Mouse (Mus musculus): Measurements from ENCODE around the gene Chrna1.

The Chrna1 gene

GRCm38 (mm10) chr2:73591246-73591645, 11.1 kb upstream of the Chrna1 start:
- no peak for DNase-seq (ENCODE audit: low read depth, low spot score)

DNA sequence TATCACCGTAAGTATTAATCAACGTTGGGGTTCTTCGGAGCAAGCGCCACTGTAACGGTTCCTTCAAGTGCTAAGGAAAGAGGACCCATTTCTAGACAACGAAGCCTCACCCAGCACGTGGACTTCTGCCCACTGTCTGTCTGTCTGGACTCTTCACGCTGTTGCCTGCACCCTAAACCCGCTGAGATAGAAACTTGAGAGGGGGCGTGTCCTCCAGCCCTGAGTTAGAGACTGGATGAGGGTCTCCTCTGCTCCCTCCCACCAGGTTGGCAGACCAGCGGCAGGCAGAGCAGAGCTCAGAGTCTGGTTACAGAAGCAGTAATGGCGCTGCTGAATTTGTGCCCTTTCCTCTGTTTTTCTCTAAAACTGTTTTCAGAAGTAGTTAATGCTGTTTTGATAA, 10.0 kb upstream of the Chrna1 start:
- DNase-seq (ENCODE audit: low read depth, low spot score): peak; percentile 63

DNA sequence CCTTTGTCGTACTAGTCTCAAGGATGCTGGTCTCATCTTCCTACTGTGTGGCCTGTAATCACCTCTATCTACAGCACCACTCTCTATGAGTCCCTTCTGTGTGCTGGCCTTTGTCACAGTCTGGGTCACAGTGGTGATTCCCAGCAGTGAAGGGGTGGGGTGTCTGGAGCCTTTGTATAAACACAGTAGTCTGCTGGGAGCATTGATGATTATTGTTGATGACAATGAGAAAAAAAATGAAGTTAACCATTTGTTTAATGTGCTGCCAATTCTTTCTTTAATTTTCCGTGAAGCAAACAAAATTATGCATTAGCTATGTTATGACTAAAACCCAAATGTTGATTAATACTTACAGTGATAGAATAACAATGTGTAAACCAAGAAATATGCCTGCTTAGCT, 8.8 kb upstream of the Chrna1 start:
- no peak for DNase-seq (ENCODE audit: low read depth, low spot score)

DNA sequence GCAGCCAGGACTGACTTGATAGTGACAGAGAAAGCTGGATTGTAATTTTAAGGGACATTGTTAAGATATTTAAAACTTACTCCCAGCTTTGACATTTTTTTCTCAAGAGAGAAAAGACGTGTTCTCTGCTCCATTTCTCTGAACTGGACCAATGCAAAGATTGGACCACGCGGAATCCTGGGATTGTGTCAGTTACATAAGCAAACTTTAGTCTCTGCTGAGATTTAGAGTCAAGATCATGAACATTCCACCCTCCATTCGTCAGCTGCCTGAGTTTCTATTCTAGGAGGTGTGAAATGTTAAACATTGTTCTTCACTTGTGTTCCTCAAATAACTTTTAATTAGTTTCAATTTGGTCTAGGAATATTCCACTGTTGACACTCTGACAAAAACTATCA, 7.0 kb upstream of the Chrna1 start:
- no peak for DNase-seq (ENCODE audit: low read depth, low spot score)

- DNase-seq (ENCODE audit: low read depth, low spot score): no peak
Measured at GRCm38 (mm10) chr2:73586392-73587108, 6.4 kb upstream of the Chrna1 start.

DNA sequence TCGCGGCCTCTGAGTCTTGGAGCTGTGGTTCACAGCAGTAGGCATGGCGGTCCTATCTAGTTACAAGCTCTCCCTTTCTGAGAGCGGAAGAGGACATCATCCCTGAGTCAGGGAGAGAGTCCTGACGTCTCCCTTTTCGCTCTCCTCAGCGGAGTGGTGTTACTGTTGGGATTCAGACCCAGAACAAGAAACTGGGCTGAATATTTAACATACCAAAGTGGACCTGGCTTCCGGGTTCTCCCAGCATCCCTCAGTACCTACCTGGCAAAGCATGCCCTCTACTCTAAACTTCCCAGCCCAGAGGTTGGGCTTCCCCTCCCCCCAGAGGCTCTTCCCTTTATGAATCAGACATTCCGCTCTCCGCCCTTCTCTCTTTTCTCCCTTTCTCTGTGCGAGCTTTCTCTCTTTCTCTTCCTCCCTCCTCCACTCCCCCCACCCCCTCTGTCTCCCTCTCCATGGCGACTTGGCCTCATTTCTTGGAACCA, 5.3 kb upstream of the Chrna1 start:
- no peak for DNase-seq (ENCODE audit: low read depth, low spot score)

- peak; percentile 84 for DNase-seq (ENCODE audit: low read depth, low spot score)
Measured at GRCm38 (mm10) chr2:73584645-73585346, 4.7 kb upstream of the Chrna1 start.

DNA sequence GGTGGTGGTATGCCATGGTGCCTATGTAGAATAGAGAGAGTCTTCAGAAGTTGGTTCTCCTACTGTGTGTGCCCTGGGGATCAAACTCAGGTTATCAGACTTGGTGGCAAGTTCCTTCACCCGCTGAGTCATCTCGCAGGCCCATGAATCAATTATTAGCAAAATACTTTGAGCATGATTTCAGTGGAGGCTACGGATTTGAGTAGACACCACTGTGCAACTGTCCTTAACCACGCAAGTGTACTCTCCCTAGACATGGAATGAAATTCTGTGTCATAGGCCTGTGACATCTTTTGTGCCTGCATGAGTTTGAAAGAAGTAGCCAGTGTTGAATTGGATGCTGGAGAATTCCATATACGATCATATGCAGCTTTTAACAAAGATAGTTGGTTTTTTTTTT, 582 bp upstream of the Chrna1 start:
- no peak for DNase-seq (ENCODE audit: low read depth, low spot score)

GRCm38 (mm10) chr2:73579168-73579567, 970 bp downstream of the Chrna1 start:
- DNase-seq (ENCODE audit: low read depth, low spot score): no peak

DNA sequence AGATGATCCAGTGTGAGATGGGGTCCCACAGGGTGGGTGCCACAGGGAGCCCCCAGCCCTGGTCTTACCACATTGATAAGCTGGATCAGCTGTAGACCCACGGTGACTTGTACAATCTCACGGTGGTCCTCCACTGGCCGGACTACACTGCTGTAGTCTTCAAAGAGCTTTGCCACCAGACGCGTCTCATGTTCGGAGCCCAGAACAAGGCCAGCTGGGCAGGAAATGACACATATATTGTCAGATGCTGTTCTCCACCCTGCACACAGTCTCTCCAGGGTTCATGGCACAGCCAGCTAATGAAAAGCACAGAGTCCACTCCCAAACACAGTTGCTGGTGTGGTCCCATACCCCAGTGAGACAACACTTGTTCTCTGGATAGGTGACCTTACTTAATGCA, 5.7 kb downstream of the Chrna1 start:
- DNase-seq (ENCODE audit: low read depth, low spot score): no peak

DNA sequence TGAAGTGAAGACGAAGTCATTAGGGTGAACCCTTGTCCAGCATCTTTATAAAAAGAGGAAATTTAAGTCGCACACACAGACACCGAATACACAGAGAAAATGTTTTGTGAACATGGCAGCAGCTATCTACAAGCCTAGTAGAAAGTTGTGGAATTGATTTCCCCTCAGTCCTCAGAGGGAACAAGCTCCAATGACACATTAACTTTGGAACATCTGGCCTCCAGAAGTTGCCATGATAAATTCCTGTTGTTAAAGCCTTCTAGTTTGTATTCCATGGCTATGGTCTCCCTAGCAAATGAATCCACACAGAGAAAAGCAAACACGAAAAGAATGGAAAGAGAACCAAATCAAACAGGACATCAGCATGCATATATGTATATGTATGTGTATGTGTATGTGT, 6.6 kb downstream of the Chrna1 start:
- no peak for DNase-seq (ENCODE audit: low read depth, low spot score)

DNA sequence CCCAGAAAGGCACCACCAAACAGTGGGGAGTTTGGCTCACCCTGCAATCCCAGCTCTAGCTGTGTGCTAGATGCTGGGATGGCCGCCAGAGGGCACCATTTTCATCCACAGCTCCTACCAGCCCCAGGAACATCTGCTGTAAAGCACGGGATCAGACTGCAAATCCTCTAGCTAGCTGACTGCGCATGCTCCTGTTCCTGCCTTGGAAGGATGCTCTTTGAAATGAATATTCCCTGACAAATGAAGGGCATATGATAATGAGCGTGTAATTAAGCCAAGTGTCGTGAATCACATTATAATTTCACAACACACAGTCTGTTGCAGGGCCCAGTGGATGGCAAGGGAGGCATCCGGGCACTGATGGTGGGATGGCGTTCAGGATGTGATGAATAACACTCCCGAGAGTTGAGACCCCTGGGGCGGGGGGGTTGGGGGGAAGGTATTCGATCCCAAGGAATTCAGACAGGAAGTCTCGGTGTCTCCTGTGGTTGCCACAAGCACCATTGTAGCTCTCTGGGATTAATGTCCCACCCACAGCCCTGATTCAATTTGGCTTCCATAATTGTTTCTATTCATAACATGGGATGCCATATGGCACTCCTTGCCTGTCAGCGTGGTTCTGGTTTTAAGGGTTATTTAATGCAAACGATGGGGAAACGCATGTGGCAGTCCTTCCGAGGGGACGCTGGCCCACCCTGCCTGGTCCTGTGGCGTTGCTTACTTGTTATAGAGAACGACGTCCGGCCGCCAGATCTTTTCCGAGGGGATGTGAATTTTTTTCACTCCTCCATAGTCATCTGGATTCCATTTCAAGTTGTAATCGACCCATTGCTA, 7.4 kb downstream of the Chrna1 start:
- DNase-seq (ENCODE audit: low read depth, low spot score): peak; percentile 92

GRCm38 (mm10) chr2:73571901-73572300, 8.2 kb downstream of the Chrna1 start:
- DNase-seq (ENCODE audit: low read depth, low spot score): no peak

- DNase-seq (ENCODE audit: low read depth, low spot score): no peak
Measured at GRCm38 (mm10) chr2:73571304-73571703, 8.8 kb downstream of the Chrna1 start.

- peak; percentile 76 for DNase-seq (ENCODE audit: low read depth, low spot score)
Measured at GRCm38 (mm10) chr2:73566989-73567605, 13.0 kb downstream of the Chrna1 start.

GRCm38 (mm10) chr2:73566162-73566561, 14.0 kb downstream of the Chrna1 start:
- peak; percentile 47 for DNase-seq (ENCODE audit: low read depth, low spot score)

DNA sequence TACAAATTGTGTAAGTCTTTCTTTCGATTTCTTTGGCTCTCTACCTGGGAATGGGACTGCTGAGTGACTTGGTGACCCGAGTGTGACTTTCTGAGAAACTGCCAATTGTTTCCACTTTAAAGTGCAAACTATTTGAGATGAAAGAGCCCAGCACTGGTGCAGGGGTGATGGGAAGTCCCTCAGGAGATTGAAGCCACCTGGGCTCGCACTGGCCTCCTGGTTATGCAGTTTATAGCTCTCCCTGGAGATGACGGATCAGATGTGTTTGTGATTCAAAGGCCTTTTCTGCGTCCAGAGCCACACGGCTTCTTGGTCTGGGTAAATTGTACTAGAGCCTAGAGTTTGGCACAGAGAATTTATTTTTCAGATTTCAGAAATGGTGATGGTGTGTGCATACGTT, 16.4 kb downstream of the Chrna1 start:
- DNase-seq (ENCODE audit: low read depth, low spot score): no peak

DNA sequence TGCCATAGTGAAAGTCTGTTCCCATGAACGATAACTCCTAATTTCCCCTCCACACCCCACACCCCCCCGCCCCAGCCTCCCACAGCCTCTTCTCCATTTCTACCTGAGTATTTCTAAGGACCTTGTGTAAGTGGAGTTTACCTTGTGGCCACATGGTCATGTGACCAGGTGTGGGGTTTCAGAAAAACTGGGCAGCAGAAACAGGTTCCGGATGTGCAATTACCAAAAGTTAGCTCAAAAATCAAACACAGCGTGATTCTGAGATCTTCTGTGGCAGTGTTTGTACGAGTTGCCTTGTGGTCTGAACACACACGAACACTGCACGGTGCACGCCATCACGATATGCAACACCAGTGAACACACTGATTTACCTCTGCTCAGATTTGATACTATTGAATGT, 17.5 kb downstream of the Chrna1 start:
- DNase-seq (ENCODE audit: low read depth, low spot score): no peak

- peak; percentile 84 for DNase-seq (ENCODE audit: low read depth, low spot score)
Measured at GRCm38 (mm10) chr2:73561665-73562063, 18.5 kb downstream of the Chrna1 start.

GRCm38 (mm10) chr2:73560899-73561664, 19.1 kb downstream of the Chrna1 start:
- DNase-seq (ENCODE audit: low read depth, low spot score): peak; percentile 41

GRCm38 (mm10) chr2:73560445-73560844, 19.7 kb downstream of the Chrna1 start:
- no peak for DNase-seq (ENCODE audit: low read depth, low spot score)
